Mouse (Mus musculus): ENCODE results near the gene Pole3.

Pole3 gene

GRCm38 (mm10) chr4:62487914-62488313 lies 37.0 kb downstream of the Pole3 start:
- 83% methylated on average over 2 of the region's 2 CpGs for WGBS

DNA sequence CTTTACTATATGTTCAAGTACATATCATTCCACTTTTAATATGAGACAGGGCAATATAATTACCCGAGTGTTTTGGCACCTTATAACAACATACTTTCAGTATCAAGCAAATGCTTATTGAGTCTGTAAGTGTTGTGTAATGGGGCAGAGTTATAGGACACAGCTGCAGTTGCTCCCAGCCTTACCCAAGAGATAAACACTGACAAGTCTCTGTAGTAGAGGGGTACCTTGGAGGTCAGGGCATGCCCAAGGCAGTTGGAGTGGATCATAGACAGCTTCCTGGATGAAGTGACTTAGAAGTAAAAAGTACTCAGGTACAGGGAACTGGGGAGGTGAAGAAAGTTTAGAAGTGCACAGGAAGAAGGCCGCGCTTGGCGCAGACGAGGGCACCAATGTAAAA lies 37.7 kb downstream of the Pole3 start:
- 97% methylated on average over 5 of the region's 5 CpGs for WGBS

- 91% methylated on average over 15 of the region's 15 CpGs for WGBS
Measured at GRCm38 (mm10) chr4:62486162-62486696, 38.6 kb downstream of the Pole3 start.

GRCm38 (mm10) chr4:62485450-62486161 lies 39.3 kb downstream of the Pole3 start:
- 91% methylated on average over 8 of the region's 8 CpGs for WGBS

GRCm38 (mm10) chr4:62484928-62485327 lies 39.9 kb downstream of the Pole3 start:
- WGBS, result 83% methylated on average over 3 of the region's 3 CpGs

- 58% methylated on average over 10 of the region's 10 CpGs for WGBS
Measured at GRCm38 (mm10) chr4:62480709-62481605, 43.9 kb downstream of the Pole3 start.

- 4% methylated on average over 71 of the region's 71 CpGs for WGBS
Measured at GRCm38 (mm10) chr4:62479937-62480708, 44.7 kb downstream of the Pole3 start, which contains the start of gene Bspry. Bspry (plus strand) TSS chr4:62480053.

DNA sequence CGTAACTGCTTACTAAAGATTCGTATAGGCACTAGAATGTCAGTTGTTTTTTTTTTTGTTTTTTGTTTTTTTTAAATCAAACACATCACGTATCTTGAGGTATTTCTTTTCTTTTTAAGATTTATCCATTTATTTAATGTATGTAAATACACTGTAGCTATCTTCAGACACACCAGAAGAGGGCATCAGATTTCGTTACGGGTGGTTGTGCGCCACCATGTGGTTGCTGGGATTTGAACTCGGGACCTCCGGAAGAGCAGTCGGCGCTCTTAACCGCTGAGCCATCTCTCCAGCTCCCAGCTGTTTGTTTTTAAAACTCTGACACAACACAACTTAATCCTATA lies 45.3 kb downstream of the Pole3 start:
- WGBS, result 10% methylated on average over 11 of the region's 11 CpGs

DNA sequence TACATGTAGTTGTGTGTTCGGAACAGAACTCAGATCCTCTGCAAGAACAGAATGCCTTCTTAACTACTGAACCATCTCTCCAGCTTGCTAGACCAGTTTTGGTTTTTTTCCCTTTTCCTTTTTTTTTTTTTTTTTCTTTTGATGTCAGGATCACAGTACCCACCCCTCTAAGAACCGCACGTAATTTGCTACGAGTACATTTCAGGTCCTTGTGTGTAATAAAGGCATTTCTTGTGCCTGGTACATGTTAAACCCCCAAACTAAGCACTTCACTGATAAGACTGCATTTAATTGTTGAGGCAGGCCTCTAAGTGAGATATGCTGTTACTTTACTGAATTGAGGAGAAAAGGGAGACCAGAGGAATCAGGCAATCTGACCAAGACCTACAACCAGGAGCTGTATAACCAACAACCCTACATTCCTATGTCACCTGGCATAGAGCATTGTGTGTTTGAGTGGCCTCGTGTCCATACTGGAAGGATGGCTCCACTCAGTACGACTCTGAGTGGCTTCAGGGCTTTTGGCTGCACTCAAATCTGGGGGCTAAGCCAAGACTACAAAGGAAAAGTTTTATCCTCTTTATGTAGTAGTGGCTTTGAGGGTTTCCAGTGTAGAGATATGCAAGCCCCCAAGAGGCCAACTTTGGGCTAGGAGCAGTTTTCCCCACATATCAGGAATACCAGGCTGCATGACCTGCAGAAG lies 47.2 kb downstream of the Pole3 start:
- WGBS, result 88% methylated on average over 6 of the region's 6 CpGs

DNA sequence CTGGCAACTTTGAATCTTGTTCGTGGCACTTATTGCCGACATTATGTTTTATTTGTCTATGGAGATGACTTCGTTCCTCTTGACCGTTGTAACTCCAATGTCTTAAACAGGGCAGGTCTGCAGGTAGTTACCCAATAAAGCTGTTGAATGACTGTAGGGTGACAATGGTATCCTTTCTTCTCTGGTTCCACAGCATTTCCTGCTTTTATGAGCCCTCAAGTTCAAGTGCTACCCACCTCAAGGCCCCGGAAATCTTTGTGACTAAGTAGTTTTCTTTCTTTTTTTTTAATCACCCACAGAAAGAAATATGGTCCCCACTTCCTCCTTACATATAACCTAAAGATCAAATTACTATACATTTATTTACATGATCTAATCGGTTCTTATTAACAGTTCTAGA lies 49.1 kb downstream of the Pole3 start:
- WGBS, result 94% methylated on average over 6 of the region's 6 CpGs

GRCm38 (mm10) chr4:62475131-62475530 lies 49.7 kb downstream of the Pole3 start:
- 78% methylated on average over 2 of the region's 2 CpGs for WGBS
